Mouse (Mus musculus): ENCODE data around the gene Man1b1.
A peak's percentile ranks its signal among the peaks of the same experiment; 100 is the strongest.

DNA sequence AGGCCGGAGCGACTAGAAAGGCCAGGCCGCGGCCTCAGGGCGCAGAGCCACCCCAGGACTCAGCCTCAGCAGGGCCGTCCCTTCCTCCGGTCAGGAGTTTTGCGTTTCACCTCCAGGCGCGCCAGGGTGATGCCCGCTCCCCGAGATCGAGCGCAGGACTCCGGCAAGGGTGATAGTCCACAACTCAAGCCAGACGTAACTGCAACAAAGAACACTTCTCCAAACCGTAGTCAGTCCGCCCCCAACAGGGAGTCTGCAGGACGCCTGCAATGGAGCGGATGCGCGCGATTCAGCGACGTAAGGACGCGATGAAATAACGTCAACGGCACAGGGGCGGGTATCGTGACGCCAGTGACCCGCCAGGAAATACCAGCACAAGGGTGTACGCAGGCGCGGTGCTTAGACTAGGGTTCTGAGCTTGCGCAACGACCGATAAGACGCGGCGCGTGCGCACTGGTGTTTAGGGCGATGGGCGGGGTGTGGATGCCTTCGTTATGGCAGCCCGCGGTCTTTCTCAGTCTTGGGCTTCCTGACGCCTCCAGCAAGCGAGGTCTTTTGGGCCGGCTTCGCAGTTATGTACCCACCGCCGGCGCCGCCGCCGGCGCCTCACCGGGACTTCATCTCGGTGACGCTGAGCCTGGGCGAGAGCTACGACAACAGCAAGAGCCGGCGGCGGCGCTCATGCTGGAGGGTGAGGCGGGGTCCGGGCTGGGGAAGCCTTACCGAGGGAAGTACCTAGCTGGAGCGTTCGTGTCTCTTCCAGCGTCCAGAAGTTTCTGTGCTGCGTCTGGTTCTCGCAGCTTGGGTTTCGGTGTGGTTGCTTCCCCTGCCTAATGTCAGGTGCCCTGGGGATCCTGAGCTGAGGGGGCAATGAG is at the start of gene Man1b1:
- TF ChIP-seq CTCF (IDR thresholded peaks at IDR 0.05; ENCODE audit: insufficient read depth, low read length) = 0 out of 2 replicates have a peak, but pooled peaks have one; percentile 18
- peak; percentile 91; the same call in 1 of the 2 replicates for TF ChIP-seq POLR2A (IDR thresholded peaks at IDR 0.05; ENCODE audit: borderline replicate concordance, extremely low read depth, low read depth, low read length)

All from lung, adult 2 months (tissue).